ENCODE assay signal across 8 mouse cellular contexts in the genomic region with DNA sequence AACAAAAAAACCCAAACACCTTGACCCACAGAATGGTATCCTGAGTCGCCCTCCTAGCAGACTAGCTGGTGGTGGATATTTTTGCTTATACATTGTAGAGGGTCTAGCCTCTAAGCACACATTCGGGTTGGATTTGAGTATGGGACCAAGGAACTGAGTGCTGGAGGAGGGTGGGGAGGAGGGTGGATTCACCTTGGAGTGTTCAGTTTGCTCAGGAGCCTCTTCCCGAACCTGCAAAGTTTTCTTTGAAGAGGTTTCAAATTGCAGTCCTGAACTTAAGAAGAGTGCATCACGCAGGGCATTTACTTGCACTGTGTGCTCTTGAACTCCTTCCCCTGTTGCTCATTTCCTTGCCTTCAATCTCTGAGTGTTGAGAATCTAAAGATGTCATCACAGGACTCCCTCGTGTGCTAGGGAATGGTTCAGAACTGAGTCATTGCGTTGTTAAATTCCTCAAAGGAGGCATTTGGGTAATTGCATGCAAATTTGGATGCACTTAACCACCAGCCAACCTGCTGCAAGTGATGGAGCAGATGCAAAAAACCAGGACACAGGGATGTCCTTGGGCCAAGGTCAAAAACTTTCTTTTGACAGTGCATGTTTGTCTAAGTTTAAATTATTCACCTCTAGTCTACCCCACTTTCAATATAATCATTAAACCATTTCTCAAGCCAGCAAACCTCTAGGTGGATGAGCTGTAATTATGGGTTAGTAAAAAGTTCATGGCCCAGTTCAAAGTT. TPM values are rescaled to one million over a fixed set of nuclear protein-coding genes. Genes with fewer than 3 reads are reported as not detected.
DNase-seq lines count a peak whose midpoint lies in the region; ATAC-seq and TF ChIP-seq lines count a peak whose summit lies in the region.

No protein-coding gene starts in this region.

- H3K36me3 ChIP-seq in neural tube, embryonic 11.5 days (ENCODE audit: control insufficient read depth, insufficient read depth, low read length) = no peaks in the 10 kb centered on the region
- no peaks in the 10 kb centered on the region for H3K36me3 ChIP-seq in kidney, embryonic 16.5 days (ENCODE audit: insufficient read depth, low read length)
- no peaks in the 10 kb centered on the region for H3K36me3 ChIP-seq in neural tube, embryonic 14.5 days (ENCODE audit: control insufficient read depth, insufficient read depth, low read length)

- no peaks in the 10 kb centered on the region for H3K27me3 ChIP-seq in neural tube, embryonic 11.5 days (ENCODE audit: control insufficient read depth, insufficient read depth, low read length)
- H3K27me3 ChIP-seq in kidney, embryonic 16.5 days (ENCODE audit: insufficient read depth, low read length) = no peaks in the 10 kb centered on the region
- H3K27me3 ChIP-seq in neural tube, embryonic 14.5 days (ENCODE audit: control insufficient read depth, insufficient read depth, low read length) = no peaks in the 10 kb centered on the region

- 0 out of 2 replicates have a peak, but pooled peaks cover 3% of the 10 kb centered on the region for H3K4me1 ChIP-seq in neural tube, embryonic 11.5 days (ENCODE audit: control insufficient read depth, insufficient read depth, low read length)
- H3K4me1 ChIP-seq in embryonic fibroblast, embryonic 13.5 days (ENCODE audit: control insufficient read depth, insufficient read depth, low read length) = peaks cover 8% of the 10 kb centered on the region; the same call in 1 of the 2 replicates
- peaks cover 23% of the 10 kb centered on the region for H3K4me1 ChIP-seq in kidney, embryonic 16.5 days (ENCODE audit: insufficient read depth, low read length)
- H3K4me1 ChIP-seq in neural tube, embryonic 14.5 days (ENCODE audit: control insufficient read depth, insufficient read depth, low read length) = peaks cover 4% of the 10 kb centered on the region; the same call in 1 of the 2 replicates

- peak; percentile 37 for DNase-seq in neural tube, embryonic 11.5 days (ENCODE audit: low spot score)
- DNase-seq in neural tube, embryonic 10.5 days (ENCODE audit: extremely low spot score, low spot score) = no peak
- DNase-seq in adrenal gland, adult 8-10 months = no peak
- no peak for DNase-seq in left cerebral cortex, postnatal 10 days (ENCODE audit: extremely low spot score in 1 of 2, low spot score in 2 of 2)
- no peak for DNase-seq in urinary bladder, postnatal 36 days (ENCODE audit: low spot score in 2 of 2)

- 0 out of 2 replicates have a peak, but pooled peaks have one; percentile 25 for TF ChIP-seq POLR2A in embryonic fibroblast, embryonic 13.5 days (IDR thresholded peaks at IDR 0.05; ENCODE audit: low read depth, low read length)

- peak overlapping the region; percentile 81 for H3K9ac ChIP-seq in neural tube, embryonic 11.5 days (ENCODE audit: low read length)
- peak overlapping the region; percentile 93 for H3K9ac ChIP-seq in kidney, embryonic 16.5 days (replicated peaks; ENCODE audit: low read length)
- H3K9ac ChIP-seq in neural tube, embryonic 14.5 days (replicated peaks; ENCODE audit: low read depth, low read length) = peak overlapping the region; percentile 21; the same call in 1 of the 2 replicates

- peak overlapping the region; percentile 79 for H3K4me2 ChIP-seq in neural tube, embryonic 11.5 days (ENCODE audit: low read depth)
- H3K4me2 ChIP-seq in kidney, embryonic 16.5 days (replicated peaks; ENCODE audit: low read depth, low read length) = peak overlapping the region; percentile 64
- H3K4me2 ChIP-seq in neural tube, embryonic 14.5 days (ENCODE audit: low read depth, low read length) = peak overlapping the region; percentile 53

- WGBS in neural tube, embryonic 11.5 days = 15% methylated on average over 6 of the region's 6 CpGs
- 4% methylated on average over 6 of the region's 6 CpGs for WGBS in kidney, embryonic 16.5 days
- WGBS in neural tube, embryonic 14.5 days = 6% methylated on average over 6 of the region's 6 CpGs

- no peak overlapping the region for H3K27ac ChIP-seq in neural tube, embryonic 11.5 days (ENCODE audit: low read depth, low read length)
- peak overlapping the region; percentile 78 for H3K27ac ChIP-seq in embryonic fibroblast, embryonic 13.5 days (ENCODE audit: insufficient read depth, low read length)
- H3K27ac ChIP-seq in kidney, embryonic 16.5 days (ENCODE audit: low read length) = peak overlapping the region; percentile 98
- no peak overlapping the region for H3K27ac ChIP-seq in neural tube, embryonic 14.5 days (ENCODE audit: low read depth, low read length)

- H3K4me3 ChIP-seq in neural tube, embryonic 11.5 days (ENCODE audit: low read depth, low read length) = peak overlapping the region; percentile 77
- peak overlapping the region; percentile 71 for H3K4me3 ChIP-seq in embryonic fibroblast, embryonic 13.5 days (ENCODE audit: insufficient read depth, low read length)
- H3K4me3 ChIP-seq in kidney, embryonic 16.5 days (ENCODE audit: low read length) = peak overlapping the region; percentile 89
- peak overlapping the region; percentile 72 for H3K4me3 ChIP-seq in neural tube, embryonic 14.5 days (ENCODE audit: low read depth, low read length)

- intact Hi-C loops in left cerebral cortex, postnatal 10 days (cut with DNase I) = loop anchor here (2.0 kb wide), 1 partner anchor 33 kb away; a partner anchor contains a TSS

- TF ChIP-seq CTCF in embryonic fibroblast, embryonic 13.5 days (IDR thresholded peaks at IDR 0.05; ENCODE audit: borderline replicate concordance, insufficient read depth, low read length) = no peak

- ATAC-seq in neural tube, embryonic 11.5 days (ENCODE audit: insufficient read depth, low FRiP score, low TSS enrichment) = no peak
- peak; percentile 5; the same call in 1 of the 2 replicates for ATAC-seq in kidney, embryonic 16.5 days (ENCODE audit: low FRiP score, low TSS enrichment)
- no peak for ATAC-seq in neural tube, embryonic 14.5 days (ENCODE audit: low read depth)

- no peaks in the 10 kb centered on the region for H3K9me3 ChIP-seq in neural tube, embryonic 11.5 days (ENCODE audit: control insufficient read depth, low read length)
- H3K9me3 ChIP-seq in kidney, embryonic 16.5 days (ENCODE audit: low read length) = no peaks in the 10 kb centered on the region
- no peaks in the 10 kb centered on the region for H3K9me3 ChIP-seq in neural tube, embryonic 14.5 days (ENCODE audit: control insufficient read depth, low read length)

RNA-seq across cellular contexts. Expression of a gene that starts 1.7 kb away (rescaled TPM):
- polyA plus RNA-seq in neural tube, embryonic 11.5 days (2014; fragmentation: Nextera tagmentation; extraction: Ambion mirVana) = 163 and 172 TPM in 2 replicates
- polyA plus RNA-seq in embryonic fibroblast, embryonic 13.5 days (2011; ENCODE audit: insufficient read length, low read depth, missing spikeins) = 158 and 206 TPM in 2 replicates
- 347 and 363 TPM in 2 replicates for polyA plus RNA-seq in kidney, embryonic 16.5 days (2015; fragmentation: Nextera tagmentation; extraction: Ambion mirVana)
- 352 and 372 TPM in 2 replicates for polyA plus RNA-seq in neural tube, embryonic 14.5 days (2014; fragmentation: Nextera tagmentation; extraction: Ambion mirVana)
- total RNA-seq in adrenal gland, adult 8-10 months (2022) = 100 to 1,000 TPM; 108 to 155 (median 147) TPM
- 100 to 1,000 TPM; 655 to 665 TPM for total RNA-seq in left cerebral cortex, postnatal 10 days (2021)

RNA-seq across cellular contexts. Expression of a gene that starts 32.3 kb away (rescaled TPM):
- 67.0 and 69.7 TPM in 2 replicates for polyA plus RNA-seq in neural tube, embryonic 11.5 days (2014; fragmentation: Nextera tagmentation; extraction: Ambion mirVana)
- 60.8 and 66.2 TPM in 2 replicates for polyA plus RNA-seq in embryonic fibroblast, embryonic 13.5 days (2011; ENCODE audit: insufficient read length, low read depth, missing spikeins)
- 42.8 and 42.9 TPM in 2 replicates for polyA plus RNA-seq in kidney, embryonic 16.5 days (2015; fragmentation: Nextera tagmentation; extraction: Ambion mirVana)
- 57.8 and 64.2 TPM in 2 replicates for polyA plus RNA-seq in neural tube, embryonic 14.5 days (2014; fragmentation: Nextera tagmentation; extraction: Ambion mirVana)
- 10 to 100 TPM; 53.7 to 68.1 (median 56.5) TPM for total RNA-seq in adrenal gland, adult 8-10 months (2022)
- 10 to 100 TPM; 43.2 to 45.3 TPM for total RNA-seq in left cerebral cortex, postnatal 10 days (2021)

RNA-seq across cellular contexts. Expression of a gene that starts 48.5 kb away (rescaled TPM):
- 4.8 and 4.9 TPM in 2 replicates for polyA plus RNA-seq in neural tube, embryonic 11.5 days (2014; fragmentation: Nextera tagmentation; extraction: Ambion mirVana)
- polyA plus RNA-seq in embryonic fibroblast, embryonic 13.5 days (2011; ENCODE audit: insufficient read length, low read depth, missing spikeins) = 21.0 and 25.1 TPM in 2 replicates
- 10.5 and 12.4 TPM in 2 replicates for polyA plus RNA-seq in kidney, embryonic 16.5 days (2015; fragmentation: Nextera tagmentation; extraction: Ambion mirVana)
- polyA plus RNA-seq in neural tube, embryonic 14.5 days (2014; fragmentation: Nextera tagmentation; extraction: Ambion mirVana) = 9.1 and 9.2 TPM in 2 replicates
- 10 to 100 TPM; 21.0 to 24.8 (median 23.3) TPM for total RNA-seq in adrenal gland, adult 8-10 months (2022)
- total RNA-seq in left cerebral cortex, postnatal 10 days (2021) = 1 to 10 TPM; 7.2 to 7.5 TPM

Comparison
In these comparisons a context has a peak if more than half of its experiments do, and no peak if none do; other contexts are left out.
1. H3K27ac ChIP-seq: peak in embryonic fibroblast, embryonic 13.5 days (single experiment) and kidney, embryonic 16.5 days (single experiment); none in neural tube, embryonic 11.5 days (single experiment) and neural tube, embryonic 14.5 days (single experiment).
2. H3K9ac ChIP-seq: peak in every context shown above with its lines; median percentile 93 in kidney, embryonic 16.5 days; 81 in neural tube, embryonic 11.5 days; 21 in neural tube, embryonic 14.5 days.
3. Peak in every context shown above with its lines, with median percentiles within 50 percentile points of each other: H3K4me2 ChIP-seq and H3K4me3 ChIP-seq.